Mouse (Mus musculus) CD4-positive, CD25-positive, alpha-beta regulatory T cell (primary cell): ENCODE measurements around the gene Recql. TPM values are rescaled to one million over a fixed set of nuclear protein-coding genes. Genes with fewer than 3 reads are reported as not detected.

ENCODE experiments used
- polyA plus RNA-seq: library from polyadenylated mRNA; unstranded; fragments of 100-300 nt; shearing (Covaris generic); gene quantifications from one replicate; pipeline ENCODE4 v1.2.1, GENCODE M21; 2017

The Recql gene
- 47.7 TPM for polyA plus RNA-seq

GRCm38 (mm10) chr6:142387011-142387754, at the start of gene Recql, which contains the start of gene Golt1b:
Recql (minus strand) TSS chr6:142387087.
Golt1b (plus strand) TSS chr6:142387221.

GRCm38 (mm10) chr6:142412906-142413491, 26.1 kb upstream of the Recql start, which contains the start of gene Spx:
Spx (plus strand) TSS chr6:142413441.

GRCm38 (mm10) chr6:142345440-142346038, 41.3 kb downstream of the Recql start, which contains the start of gene Pyroxd1:
Pyroxd1 (plus strand) TSS chr6:142345654.

GRCm38 (mm10) chr6:142322881-142323280, 64.0 kb downstream of the Recql start, which contains the start of gene Slco1a5:
Slco1a5 (minus strand) TSS chr6:142322981.

Other genes with a start within 250 kb of the Recql start
- 0.69 TPM for gene Slco1a6, start 178.6 kb downstream of the Recql start, polyA plus RNA-seq
- gene Iapp, start 88.7 kb downstream of the Recql start, polyA plus RNA-seq, result not detected
- not detected for gene Slco1a5, start 64.1 kb downstream of the Recql start, polyA plus RNA-seq
- gene Pyroxd1, start 41.4 kb downstream of the Recql start, polyA plus RNA-seq, result 24.2 TPM
- gene Golt1b, start 134 bp upstream of the Recql start, polyA plus RNA-seq, result 18.6 TPM
- 0.98 TPM for gene Spx, start 26.4 kb upstream of the Recql start, polyA plus RNA-seq
- gene Gys2, start 86.0 kb upstream of the Recql start, polyA plus RNA-seq, result not detected
- 133 TPM for gene Ldhb, start 120.9 kb upstream of the Recql start, polyA plus RNA-seq
- gene Kcnj8, start 184.5 kb upstream of the Recql start, polyA plus RNA-seq, result 0.13 TPM